Mouse (Mus musculus) liver, postnatal 0 days (tissue): Measurements from ENCODE around the gene Gm29609. TPM values are rescaled to one million over a fixed set of nuclear protein-coding genes. Genes with fewer than 3 reads are reported as not detected.

Source experiments
- ATAC-seq: fragments of 200-750 bp; cut with Nextera tagmentation; 2 replicates; pipeline ENCODE4 v1.8.0; 2017; ENCODE audit warnings: mild to moderate bottlenecking, moderate library complexity
- DNase-seq: peaks from one replicate; pipeline ENCODE4 v3.0.0-alpha.2; 2016
- H3K27ac ChIP-seq: fragments of 300-500 bp; sonication (generic); 2 replicates; pipeline ENCODE4 v1.5.1; 2014; ENCODE audit warnings: antibody characterized with exemption, moderate library complexity, mild to moderate bottlenecking, low read depth
- H3K27me3 ChIP-seq: fragments of 300-500 bp; sonication (generic); 2 replicates; pipeline ENCODE4 v1.6.1; 2014; ENCODE audit warnings: low read length, control low read depth, mixed read lengths; ENCODE audit not compliant: insufficient read depth
- H3K36me3 ChIP-seq: fragments of 300-500 bp; sonication (generic); replicated peaks from 2 replicates; pipeline ENCODE4 v1.6.1; 2014; ENCODE audit warnings: mild to moderate bottlenecking, control low read depth, low read length, moderate library complexity, mixed read lengths; ENCODE audit not compliant: insufficient read depth
- H3K4me1 ChIP-seq: fragments of 300-500 bp; sonication (generic); 2 replicates; pipeline ENCODE4 v1.6.1; 2014; ENCODE audit warnings: antibody characterized with exemption, mild to moderate bottlenecking, control low read depth; ENCODE audit not compliant: insufficient read depth
- H3K4me2 ChIP-seq: fragments of 300-500 bp; sonication (generic); 2 replicates; pipeline ENCODE4 v1.6.1; 2014; ENCODE audit warnings: low read depth, mild to moderate bottlenecking, low read length, moderate library complexity, mixed read lengths
- H3K4me3 ChIP-seq: fragments of 300-500 bp; sonication (generic); 2 replicates; pipeline ENCODE4 v1.5.1; 2014; ENCODE audit warnings: low read depth, low read length
- H3K9ac ChIP-seq: fragments of 300-500 bp; sonication (generic); replicated peaks from 2 replicates; pipeline ENCODE4 v1.6.1; 2014; ENCODE audit warnings: mild to moderate bottlenecking, moderate library complexity
- H3K9me3 ChIP-seq: fragments of 300-500 bp; sonication (generic); 2 replicates; pipeline ENCODE4 v1.6.1; 2016; ENCODE audit warnings: mild to moderate bottlenecking, control low read depth, low read length, mixed read lengths
- CTCF ChIP-seq: sonication (generic); IDR thresholded peaks from 2 replicates; pipeline ENCODE4 v1.5.1; 2016; ENCODE audit warnings: antibody characterized with exemption, low read depth
- EP300 ChIP-seq: IDR thresholded peaks from 2 replicates; pipeline ENCODE4 v1.6.1; 2016; ENCODE audit warnings: antibody characterized with exemption, low read depth, mild to moderate bottlenecking
- WGBS: fragments of 180-500 bp; shearing (Covaris S2); extraction: QIAGEN DNeasy Blood & Tissue Kit; methylation state at CpG from one replicate; pipeline ENCODE4 v1.1.7; 2014; ENCODE audit not compliant: insufficient replicate concordance; 5-methylcytosine and 5-hydroxymethylcytosine counted together
- polyA plus RNA-seq: library from polyadenylated mRNA; unstranded; fragments of >200 nt; fragmentation: Nextera tagmentation; extraction: Ambion mirVana; gene quantifications from 2 replicates; pipeline ENCODE4 v1.2.1, GENCODE M21; 2015

The Gm29609 gene
- polyA plus RNA-seq, 1 experiment from 2014 or later, result 0.59 TPM

GRCm38 (mm10) chr5:31138968-31139425 lies 40.7 kb downstream of the Gm29609 start:
- no peaks in the 10 kb centered on the region for H3K36me3 ChIP-seq
- H3K9me3 ChIP-seq, result no peaks in the 10 kb centered on the region
- no peak overlapping the region for H3K4me2 ChIP-seq
- H3K27me3 ChIP-seq, result peaks cover 49% of the 10 kb centered on the region
- no peak overlapping the region for H3K9ac ChIP-seq
- 0 out of 2 replicates have a peak, but pooled peaks cover 4% of the 10 kb centered on the region for H3K4me1 ChIP-seq
- TF ChIP-seq EP300, result no peak
- no peak for TF ChIP-seq CTCF
- ATAC-seq, result no peak
- DNase-seq, result no peak
- no peak overlapping the region for H3K4me3 ChIP-seq
- WGBS, result 11% methylated on average over 9 of the region's 9 CpGs
- H3K27ac ChIP-seq, result no peak overlapping the region

GRCm38 (mm10) chr5:31138241-31138967 lies 41.3 kb downstream of the Gm29609 start, which contains the start of gene Ucn:
Gene Ucn (minus strand): TSS chr5:31138829.
- 0 out of 2 replicates have a peak, but pooled peaks cover 4% of the 10 kb centered on the region for H3K4me1 ChIP-seq
- H3K27ac ChIP-seq, result no peak within 1 kb of the TSS
- no peak within 1 kb of the TSS for H3K4me2 ChIP-seq
- H3K9me3 ChIP-seq, result no peaks in the 10 kb centered on the region
- WGBS, result 3% methylated on average over 47 of the region's 52 CpGs
- no peak within 1 kb of the TSS for H3K4me3 ChIP-seq
- ATAC-seq (no peak), DNase-seq (no peak)
- H3K36me3 ChIP-seq, result no peaks in the 10 kb centered on the region
- TF ChIP-seq CTCF, result no peak
- TF ChIP-seq EP300, result no peak
- H3K27me3 ChIP-seq, result peaks cover 54% of the 10 kb centered on the region
- no peak within 1 kb of the TSS for H3K9ac ChIP-seq

- Histone ChIP-seq H3K4me2 (no peak overlapping the region), H3K9ac (no peak overlapping the region), H3K36me3 (no peaks in the 10 kb centered on the region), H3K4me3 (no peak overlapping the region), H3K4me1 (0 out of 2 replicates have a peak, but pooled peaks cover 4% of the 10 kb centered on the region), H3K27ac (no peak overlapping the region), H3K9me3 (no peaks in the 10 kb centered on the region), H3K27me3 (peaks cover 54% of the 10 kb centered on the region)
- DNase-seq (no peak), ATAC-seq (no peak)
- TF ChIP-seq CTCF, result no peak
- 4% methylated on average over 13 of the region's 13 CpGs for whole genome bisulfite sequencing
Measured at GRCm38 (mm10) chr5:31137658-31138057, 42.1 kb downstream of the Gm29609 start.

- no peak for TF ChIP-seq EP300
- WGBS, result 4% methylated on average over 33 of the region's 33 CpGs
- no peaks in the 10 kb centered on the region for H3K36me3 ChIP-seq
- no peaks in the 10 kb centered on the region for H3K9me3 ChIP-seq
- 0 out of 2 replicates have a peak, but pooled peaks cover 4% of the 10 kb centered on the region for H3K4me1 ChIP-seq
- no peak for ATAC-seq
- DNase-seq, result no peak
- no peak overlapping the region for H3K4me2 ChIP-seq
- no peak overlapping the region for H3K9ac ChIP-seq
- H3K27me3 ChIP-seq, result peaks cover 54% of the 10 kb centered on the region
- H3K4me3 ChIP-seq, result no peak overlapping the region
- H3K27ac ChIP-seq, result no peak overlapping the region
Measured at GRCm38 (mm10) chr5:31136730-31137424, 42.8 kb downstream of the Gm29609 start.

GRCm38 (mm10) chr5:31126050-31126449 lies 53.7 kb downstream of the Gm29609 start:
- no peaks in the 10 kb centered on the region for H3K4me1 ChIP-seq
- DNase-seq, result no peak

GRCm38 (mm10) chr5:31123481-31123880 lies 56.2 kb downstream of the Gm29609 start:
- Histone ChIP-seq H3K9ac (no peak overlapping the region), H3K4me3 (no peak overlapping the region), H3K9me3 (no peaks in the 10 kb centered on the region), H3K27me3 (no peaks in the 10 kb centered on the region), H3K27ac (no peak overlapping the region), H3K4me2 (no peak overlapping the region), H3K36me3 (no peaks in the 10 kb centered on the region), H3K4me1 (no peaks in the 10 kb centered on the region)
- DNase-seq, result no peak
- TF ChIP-seq EP300 (no peak), CTCF (no peak)
- no peak for ATAC-seq
- WGBS, result 55% methylated on average over 2 of the region's 2 CpGs

More at GRCm38 (mm10) chr5:31126050-31126449, 53.7 kb downstream of the Gm29609 start:
- Histone ChIP-seq H3K4me3 (no peak overlapping the region), H3K9ac (no peak overlapping the region), H3K9me3 (no peaks in the 10 kb centered on the region), H3K27ac (no peak overlapping the region), H3K36me3 (no peaks in the 10 kb centered on the region), H3K27me3 (no peaks in the 10 kb centered on the region), H3K4me2 (no peak overlapping the region)
- no peak for TF ChIP-seq EP300
- TF ChIP-seq CTCF, result no peak
- ATAC-seq, result no peak
- WGBS, result 27% methylated on average over 5 of the region's 5 CpGs
